Comparison of ENCODE assay signal across 9 mouse cellular contexts in genomic region chr1:135719983-135720382, GRCm38 (mm10). TPM values are rescaled to one million over a fixed set of nuclear protein-coding genes. Genes with fewer than 3 reads are reported as not detected.
DNase-seq lines count a peak whose midpoint lies in the region; ATAC-seq and TF ChIP-seq lines count a peak whose summit lies in the region.
"Had no signal": no experiment of that assay in that cellular context is flagged by ENCODE, and none has a peak within 500 bp of the region (broad histone marks: within the 10 kb centered on the region; RNA-seq: fewer than 3 reads in every experiment).

Gene Csrp1, plus strand, starts transcription at chr1:135720061.

- no peak for TF ChIP-seq CTCF in olfactory bulb, adult 2 months (IDR thresholded peaks at IDR 0.05; ENCODE audit: insufficient read depth, low read depth, low read length)

- no peak for ATAC-seq in erythroid progenitor cell, adult 5-6 weeks (replicated peaks; ENCODE audit: low FRiP score, poor library complexity, severe bottlenecking)
- ATAC-seq in limb, embryonic 12.5 days (ENCODE audit: insufficient number of reproducible peaks, insufficient read depth, low FRiP score, low TSS enrichment, low read depth), result no peak; the same call in none of the 2 replicates

- TF ChIP-seq POLR2A in olfactory bulb, adult 2 months (IDR thresholded peaks at IDR 0.05; ENCODE audit: insufficient read depth, low read depth, low read length), result no peak

- no peaks in the 10 kb centered on the region for H3K36me3 ChIP-seq in limb, embryonic 12.5 days

- no peak within 1 kb of the TSS for H3K9ac ChIP-seq in limb, embryonic 12.5 days (replicated peaks)

- no peaks in the 10 kb centered on the region for H3K9me3 ChIP-seq in limb, embryonic 12.5 days

- H3K4me3 ChIP-seq in limb, embryonic 12.5 days (replicated peaks), result no peak within 1 kb of the TSS
- no peak within 1 kb of the TSS for H3K4me3 ChIP-seq in olfactory bulb, adult 2 months (ENCODE audit: insufficient read depth, low read depth, low read length)
- H3K4me3 ChIP-seq: erythroblast, embryonic 14.5 days had no signal

- peak within 1 kb of the TSS; percentile 31 for H3K4me2 ChIP-seq in limb, embryonic 12.5 days

- peaks cover 3% of the 10 kb centered on the region; the same call in 1 of the 2 replicates for H3K4me1 ChIP-seq in limb, embryonic 12.5 days (replicated peaks)
- H3K4me1 ChIP-seq in olfactory bulb, adult 2 months (ENCODE audit: control insufficient read depth, insufficient read depth, low read length), result peaks cover 2% of the 10 kb centered on the region; the same call in 1 of the 2 replicates

- no peak within 1 kb of the TSS for H3K27ac ChIP-seq in limb, embryonic 12.5 days
- no peak within 1 kb of the TSS for H3K27ac ChIP-seq in olfactory bulb, adult 2 months (ENCODE audit: insufficient read depth, low read depth, low read length)

- no peak for DNase-seq in thymus, postnatal 0 days (ENCODE audit: low spot score)
- no peak for DNase-seq in thymus, postnatal 14 days
- no peak for DNase-seq in heart, postnatal 14 days
- no peak for DNase-seq in embryo, embryonic 10 days (ENCODE audit: low spot score)
- DNase-seq in cerebellum, adult 9-11 months, result no peak

- WGBS in limb, embryonic 12.5 days, result 57% methylated on average over 6 of the region's 6 CpGs
- 82% methylated on average over 6 of the region's 6 CpGs for WGBS in olfactory bulb, adult 2 months

- intact Hi-C loops in heart, postnatal 14 days (cut with DNase I), result loop anchor here (1.0 kb wide), 2 partner anchors 33 to 61 kb away; no protein-coding TSS in a partner anchor

- no peaks in the 10 kb centered on the region for H3K27me3 ChIP-seq in limb, embryonic 12.5 days

RNA-seq across cellular contexts. Expression of gene Csrp1, which starts in this region (rescaled TPM):
- 162 and 178 TPM in 2 replicates for polyA plus RNA-seq in thymus, postnatal 0 days (2015; fragmentation: Nextera tagmentation; extraction: Ambion mirVana)
- 46.5 and 48.6 TPM in 2 replicates for total RNA-seq in erythroid progenitor cell, adult 5-6 weeks (2015; ENCODE audit: low replicate concordance)
- total RNA-seq in erythroid progenitor cell, adult 5-6 weeks (2017; ENCODE audit: low replicate concordance), result 31.8 and 44.7 TPM in 2 replicates
- 10 to 100 TPM; 60.3 to 66.0 TPM for total RNA-seq in heart, postnatal 14 days (2021)
- 63.6 and 75.1 TPM in 2 replicates for polyA plus RNA-seq in limb, embryonic 12.5 days (2016; fragmentation: Nextera tagmentation; extraction: Ambion mirVana)
- 169 and 254 TPM in 2 replicates for polyA plus RNA-seq in olfactory bulb, adult 2 months (2012; ENCODE audit: insufficient read depth, insufficient read length, low replicate concordance, missing spikeins)
